Mouse (Mus musculus) midbrain, embryonic 16.5 days (tissue): ENCODE measurements around the gene Ctsd. TPM values are rescaled to one million over a fixed set of nuclear protein-coding genes. Genes with fewer than 3 reads are reported as not detected.
"Not testable (repeated sequence)": the region's sequence is repeated elsewhere in the genome, so short reads cannot be mapped to it uniquely, and the experiment has no call there.

ENCODE experiments used
- ATAC-seq: fragments of 200-750 bp; cut with Nextera tagmentation; 2 replicates; pipeline ENCODE4 v1.8.0; 2017; ENCODE audit warnings: moderate TSS enrichment
- H3K27ac ChIP-seq: fragments of 300-500 bp; sonication (generic); 2 replicates; pipeline ENCODE4 v1.5.1; 2014; ENCODE audit warnings: mild to moderate bottlenecking, low read length, mixed read lengths
- H3K27me3 ChIP-seq: fragments of 300-500 bp; sonication (generic); 2 replicates; pipeline ENCODE4 v1.6.1; 2014; ENCODE audit warnings: low read depth, low read length, mixed read lengths; ENCODE audit not compliant: control insufficient read depth, insufficient read depth
- H3K36me3 ChIP-seq: fragments of 300-500 bp; sonication (generic); 2 replicates; pipeline ENCODE4 v1.6.1; 2014; ENCODE audit warnings: mild to moderate bottlenecking, low read length, moderate library complexity, mixed read lengths; ENCODE audit not compliant: control insufficient read depth, insufficient read depth
- H3K4me1 ChIP-seq: fragments of 300-500 bp; sonication (generic); 2 replicates; pipeline ENCODE4 v1.6.1; 2014; ENCODE audit warnings: mild to moderate bottlenecking, low read length, mixed read lengths; ENCODE audit not compliant: control insufficient read depth, insufficient read depth
- H3K4me2 ChIP-seq: fragments of 300-500 bp; sonication (generic); 2 replicates; pipeline ENCODE4 v1.6.1; 2014; ENCODE audit warnings: mild to moderate bottlenecking, low read length, mixed read lengths
- H3K4me3 ChIP-seq: fragments of 300-500 bp; sonication (generic); 2 replicates; pipeline ENCODE4 v1.5.1; 2014; ENCODE audit warnings: low read depth, mild to moderate bottlenecking, low read length, moderate library complexity, mixed read lengths
- H3K9ac ChIP-seq: fragments of 300-500 bp; sonication (generic); 2 replicates; pipeline ENCODE4 v1.6.1; 2014; ENCODE audit warnings: low read depth, low read length, mixed read lengths
- H3K9me3 ChIP-seq: fragments of 300-500 bp; sonication (generic); replicated peaks from 2 replicates; pipeline ENCODE4 v1.6.1; 2014; ENCODE audit warnings: mild to moderate bottlenecking, low read length, mixed read lengths; ENCODE audit not compliant: control insufficient read depth, poor library complexity, severe bottlenecking
- WGBS: fragments of 180-500 bp; shearing (Covaris S2); extraction: QIAGEN DNeasy Blood & Tissue Kit; methylation state at CpG from one replicate; pipeline ENCODE4 v1.1.7; 2014; 5-methylcytosine and 5-hydroxymethylcytosine counted together
- polyA plus RNA-seq: library from polyadenylated mRNA; unstranded; fragments of >200 nt; fragmentation: Nextera tagmentation; extraction: Ambion mirVana; gene quantifications from 2 replicates; pipeline ENCODE4 v1.2.1, GENCODE M21; 2015

Gene Ctsd
- polyA plus RNA-seq, 1 experiment from 2014 or later = 289 TPM

DNA sequence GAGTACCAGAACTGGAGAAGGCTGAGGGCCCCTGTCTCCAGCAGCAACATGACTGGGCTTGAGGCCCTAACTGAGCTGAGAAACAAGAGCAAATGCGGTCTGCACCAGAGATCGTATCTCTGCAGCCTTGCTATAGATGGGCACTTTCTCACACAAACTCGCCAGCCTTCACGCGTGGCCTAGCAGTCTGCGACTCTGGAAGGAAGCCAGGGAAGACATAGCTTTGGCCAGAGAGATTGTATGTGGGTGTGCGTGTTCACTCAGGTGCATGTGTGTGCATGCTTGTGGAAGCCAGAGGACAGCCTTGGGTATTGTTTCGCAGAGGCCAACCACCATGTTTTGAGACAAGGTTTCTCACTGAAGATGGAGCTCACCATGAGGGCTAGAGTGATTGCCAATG, 20.8 kb upstream of the Ctsd start:
- H3K9me3 ChIP-seq = no peaks in the 10 kb centered on the region
- no peak overlapping the region for H3K4me2 ChIP-seq
- H3K4me1 ChIP-seq = no peaks in the 10 kb centered on the region
- no peaks in the 10 kb centered on the region for H3K27me3 ChIP-seq
- H3K36me3 ChIP-seq = no peaks in the 10 kb centered on the region
- H3K4me3 ChIP-seq = no peak overlapping the region
- 97% methylated on average over 8 of the region's 8 CpGs for WGBS
- no peak overlapping the region for H3K9ac ChIP-seq
- no peak for ATAC-seq
- H3K27ac ChIP-seq = no peak overlapping the region

DNA sequence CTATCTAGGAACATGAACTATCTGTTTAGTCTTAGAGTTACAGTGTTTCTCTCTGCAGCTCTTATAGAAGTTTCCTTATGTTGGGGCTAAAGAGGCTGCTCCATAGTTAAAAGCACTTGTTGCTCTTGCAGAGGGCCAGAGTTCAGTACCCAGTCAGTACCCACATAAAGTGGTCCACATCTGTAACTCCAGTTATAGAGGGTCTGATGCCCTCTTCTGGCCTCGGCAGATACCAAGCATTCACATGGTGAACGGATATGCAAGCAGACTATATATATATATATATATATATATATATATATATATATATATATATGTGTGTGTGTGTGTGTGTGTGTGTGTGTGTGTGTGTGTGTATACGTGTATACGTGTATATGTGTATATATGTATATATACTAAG, 20.1 kb upstream of the Ctsd start:
- H3K36me3 ChIP-seq = no peaks in the 10 kb centered on the region
- no peaks in the 10 kb centered on the region for H3K27me3 ChIP-seq
- H3K9me3 ChIP-seq = no peaks in the 10 kb centered on the region
- no peak overlapping the region for H3K4me3 ChIP-seq
- 76% methylated on average over 4 of the region's 4 CpGs for WGBS
- no peak overlapping the region for H3K4me2 ChIP-seq
- ATAC-seq = no peak
- no peak overlapping the region for H3K9ac ChIP-seq
- no peak overlapping the region for H3K27ac ChIP-seq
- no peaks in the 10 kb centered on the region for H3K4me1 ChIP-seq

DNA sequence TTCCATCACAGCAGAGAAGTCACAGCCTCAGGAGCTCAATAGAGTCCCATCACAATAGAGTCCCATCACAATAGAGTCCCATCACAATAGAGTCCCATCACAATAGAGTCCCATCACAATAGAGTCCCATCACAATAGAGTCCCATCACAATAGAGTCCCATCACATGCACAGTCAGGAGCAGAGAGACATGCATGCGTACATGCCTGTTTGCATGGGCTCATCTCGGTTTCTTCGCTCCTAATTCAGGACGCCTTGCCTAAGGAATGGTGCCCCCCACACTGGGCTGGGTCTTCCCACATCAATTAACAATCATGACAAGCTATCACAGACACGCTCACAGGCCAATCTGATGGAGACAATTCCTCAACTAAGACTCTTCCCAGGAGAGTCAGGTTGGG, 17.3 kb upstream of the Ctsd start:
- not testable (repeated sequence) for H3K4me3 ChIP-seq, H3K4me1 ChIP-seq, H3K27me3 ChIP-seq, H3K9me3 ChIP-seq, H3K36me3 ChIP-seq, H3K9ac ChIP-seq, ATAC-seq, H3K27ac ChIP-seq, H3K4me2 ChIP-seq
- 88% methylated on average over 5 of the region's 5 CpGs for whole genome bisulfite sequencing

DNA sequence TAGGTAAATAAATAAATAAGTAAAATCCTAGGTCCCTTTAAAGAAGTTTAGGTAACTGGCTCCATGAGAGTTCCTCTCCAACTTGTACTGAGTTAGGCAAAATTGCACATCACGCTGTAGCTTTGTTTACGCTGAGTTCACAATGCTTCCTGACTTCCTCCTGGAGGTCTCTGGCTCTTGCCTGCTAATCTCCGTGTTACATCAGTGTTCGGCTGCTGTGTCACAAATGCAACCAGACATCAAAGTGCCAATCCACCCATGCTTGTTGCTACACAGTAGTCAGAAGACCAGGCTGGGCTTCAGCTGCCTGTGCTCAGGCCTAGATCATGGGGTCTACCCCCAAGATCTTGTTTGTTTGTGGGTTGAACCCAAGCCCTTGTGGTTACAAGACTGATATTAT, 15.8 kb upstream of the Ctsd start:
- Histone ChIP-seq H3K36me3 (no peaks in the 10 kb centered on the region), H3K4me2 (no peak overlapping the region), H3K27me3 (no peaks in the 10 kb centered on the region), H3K4me3 (no peak overlapping the region), H3K9me3 (no peaks in the 10 kb centered on the region), H3K9ac (no peak overlapping the region), H3K27ac (no peak overlapping the region), H3K4me1 (no peaks in the 10 kb centered on the region)
- ATAC-seq = no peak
- 81% methylated on average over 4 of the region's 4 CpGs for WGBS

DNA sequence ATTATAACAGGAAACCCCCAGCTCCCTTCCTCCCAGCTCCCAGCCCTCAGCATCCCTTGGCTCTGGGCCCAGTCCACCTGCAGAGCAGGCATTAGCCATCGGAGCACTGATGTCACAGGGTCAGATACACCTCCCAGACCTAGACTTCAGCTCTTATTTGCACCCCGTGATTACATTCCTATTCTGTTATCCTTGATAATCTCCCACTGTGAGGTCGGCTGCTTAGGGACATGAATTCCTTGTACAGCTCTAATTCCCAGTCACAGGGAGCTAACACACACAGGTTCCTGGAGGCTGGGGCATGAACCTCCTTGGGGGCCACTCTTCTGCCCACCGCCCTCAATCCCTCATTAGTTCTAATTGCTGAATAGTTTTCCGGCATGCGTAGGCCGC, 12.9 kb upstream of the Ctsd start:
- H3K4me2 ChIP-seq = no peak overlapping the region
- no peaks in the 10 kb centered on the region for H3K36me3 ChIP-seq
- ATAC-seq = no peak
- no peaks in the 10 kb centered on the region for H3K27me3 ChIP-seq
- H3K4me1 ChIP-seq = no peaks in the 10 kb centered on the region
- H3K4me3 ChIP-seq = no peak overlapping the region
- WGBS = 24% methylated on average over 7 of the region's 7 CpGs
- H3K9me3 ChIP-seq = no peaks in the 10 kb centered on the region
- H3K27ac ChIP-seq = no peak overlapping the region
- no peak overlapping the region for H3K9ac ChIP-seq

GRCm38 (mm10) chr7:142400112-142400749, 12.4 kb upstream of the Ctsd start:
- no peak overlapping the region for H3K4me2 ChIP-seq
- H3K4me3 ChIP-seq = no peak overlapping the region
- H3K36me3 ChIP-seq = no peaks in the 10 kb centered on the region
- WGBS = 55% methylated on average over 7 of the region's 7 CpGs
- no peak for ATAC-seq
- no peaks in the 10 kb centered on the region for H3K27me3 ChIP-seq
- no peaks in the 10 kb centered on the region for H3K4me1 ChIP-seq
- no peak overlapping the region for H3K27ac ChIP-seq
- H3K9me3 ChIP-seq = no peaks in the 10 kb centered on the region
- no peak overlapping the region for H3K9ac ChIP-seq

DNA sequence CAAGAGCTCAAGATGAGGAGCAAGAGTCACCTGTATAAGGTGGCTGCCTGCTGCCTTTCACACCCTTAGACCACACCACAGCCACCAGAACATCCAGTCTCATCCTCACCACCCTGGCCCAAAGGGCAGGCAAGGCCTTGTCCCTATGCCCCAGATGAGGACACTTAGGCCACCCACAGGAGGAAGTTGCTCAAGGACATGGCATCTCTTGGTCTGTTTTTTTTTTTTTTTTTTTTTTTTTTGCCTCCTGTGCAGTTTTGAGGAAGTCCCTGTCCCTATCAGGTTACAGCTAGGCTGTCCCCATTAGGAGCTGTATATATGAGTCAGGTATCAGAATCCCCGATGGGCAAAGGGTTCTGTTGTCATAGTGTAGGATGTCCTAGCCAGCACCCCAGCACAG, 11.4 kb upstream of the Ctsd start:
- no peaks in the 10 kb centered on the region for H3K9me3 ChIP-seq

GRCm38 (mm10) chr7:142398052-142398451, 10.2 kb upstream of the Ctsd start:
- H3K4me3 ChIP-seq = no peak overlapping the region
- no peak for ATAC-seq
- no peak overlapping the region for H3K9ac ChIP-seq
- no peaks in the 10 kb centered on the region for H3K4me1 ChIP-seq
- no peaks in the 10 kb centered on the region for H3K27me3 ChIP-seq
- H3K27ac ChIP-seq = no peak overlapping the region
- no peak overlapping the region for H3K4me2 ChIP-seq
- H3K36me3 ChIP-seq = no peaks in the 10 kb centered on the region
- H3K9me3 ChIP-seq = no peaks in the 10 kb centered on the region
- 68% methylated on average over 2 of the region's 2 CpGs for WGBS

More for the DNA sequence above, 11.4 kb upstream of the Ctsd start:
- ATAC-seq = no peak
- H3K4me3 ChIP-seq = no peak overlapping the region
- H3K27me3 ChIP-seq = no peaks in the 10 kb centered on the region
- 91% methylated on average over 1 of the region's 1 CpGs for WGBS
- H3K27ac ChIP-seq = no peak overlapping the region
- no peak overlapping the region for H3K4me2 ChIP-seq
- no peaks in the 10 kb centered on the region for H3K4me1 ChIP-seq
- H3K36me3 ChIP-seq = no peaks in the 10 kb centered on the region
- H3K9ac ChIP-seq = no peak overlapping the region

GRCm38 (mm10) chr7:142396611-142397010, 8.8 kb upstream of the Ctsd start:
- Histone ChIP-seq H3K9ac (no peak overlapping the region), H3K27ac (no peak overlapping the region), H3K4me1 (no peaks in the 10 kb centered on the region), H3K36me3 (no peaks in the 10 kb centered on the region), H3K4me2 (no peak overlapping the region), H3K9me3 (no peaks in the 10 kb centered on the region), H3K4me3 (no peak overlapping the region), H3K27me3 (no peaks in the 10 kb centered on the region)
- WGBS = 100% methylated on average over 1 of the region's 1 CpGs
- no peak for ATAC-seq
